Mouse (Mus musculus) neutrophil, adult 83 days (primary cell): ENCODE measurements around the gene Slc13a5. TPM values are rescaled to one million over a fixed set of nuclear protein-coding genes. Genes with fewer than 3 reads are reported as not detected.

ENCODE experiments used
- total RNA-seq, 2 experiments: library from RNA; stranded (reverse); gene quantifications; one replicate each; pipeline ENCODE4 v1.2.4; 2023

The Slc13a5 gene
- 1 to 10 TPM; 1.2 to 1.8 TPM for total RNA-seq

DNA sequence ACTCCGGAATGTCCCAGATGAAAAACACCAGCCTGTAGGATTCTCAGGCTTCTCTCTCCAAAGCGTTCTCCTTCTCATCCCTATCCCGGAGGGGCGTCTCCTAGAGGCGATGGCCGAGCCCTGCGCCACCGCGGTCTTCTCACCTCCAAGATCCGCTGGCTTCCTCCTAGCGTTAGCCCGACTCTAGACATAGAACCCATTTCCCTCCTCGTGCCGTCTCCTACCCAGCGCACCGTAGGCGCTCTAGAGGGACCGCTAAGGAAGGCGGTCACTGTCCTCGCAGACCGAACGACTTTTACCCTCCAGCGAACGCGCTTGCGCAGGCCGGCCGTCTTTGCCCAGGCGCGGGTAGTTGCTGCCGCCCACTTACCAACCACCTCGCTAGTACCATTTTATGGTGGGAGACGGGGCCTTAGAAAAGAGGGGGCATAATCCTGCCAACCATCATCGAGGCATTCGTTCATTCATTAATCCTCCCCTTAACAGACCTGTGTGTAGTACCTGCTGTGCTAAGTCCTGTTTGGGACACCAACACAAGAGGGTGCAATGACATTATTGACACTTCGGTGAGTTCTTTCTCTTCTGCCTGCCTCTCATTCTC, at the start of gene Slc13a5:
Gene Slc13a5 (minus strand): TSS at position 263 of the 601 bp plus-strand sequence.

DNA sequence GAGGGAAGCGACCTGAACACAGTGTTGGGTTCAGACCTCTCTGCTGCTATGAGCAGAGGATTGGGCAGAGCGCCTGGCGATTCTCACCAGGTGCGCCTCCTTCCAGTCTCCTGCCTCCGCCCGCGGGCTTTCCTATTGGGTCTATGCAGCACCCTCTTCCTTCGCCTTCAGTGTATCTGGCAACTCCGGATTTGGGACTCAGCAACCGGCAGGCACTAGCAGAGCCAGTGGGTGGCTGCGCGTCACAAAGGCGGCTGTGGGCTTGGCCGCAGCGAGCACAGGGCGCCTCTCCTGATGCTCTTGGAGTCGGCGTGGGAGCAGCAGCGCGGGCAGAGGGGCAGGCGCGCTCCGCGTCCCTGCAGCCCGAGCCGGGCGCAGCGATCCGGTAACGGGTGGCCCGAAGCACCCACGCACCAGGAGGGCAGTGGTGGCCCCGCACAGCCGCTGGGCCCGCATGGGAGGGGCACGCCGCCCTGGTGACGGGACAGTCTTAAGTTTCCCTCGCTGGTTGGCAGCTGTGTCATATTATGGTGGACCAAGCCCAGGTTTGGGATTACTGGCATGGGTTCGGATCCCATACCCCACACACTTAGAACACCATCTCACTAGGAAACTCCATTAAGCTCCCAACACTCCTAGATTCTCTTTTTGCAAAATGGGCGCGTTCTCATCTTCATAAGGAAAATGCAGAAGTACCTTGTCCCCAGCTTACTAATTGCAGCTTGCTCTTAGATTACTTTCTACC, 47.3 kb upstream of the Slc13a5 start, which contains the start of gene Fbxo39:
Gene Fbxo39 (plus strand): TSS at position 294 of the 745 bp plus-strand sequence.

DNA sequence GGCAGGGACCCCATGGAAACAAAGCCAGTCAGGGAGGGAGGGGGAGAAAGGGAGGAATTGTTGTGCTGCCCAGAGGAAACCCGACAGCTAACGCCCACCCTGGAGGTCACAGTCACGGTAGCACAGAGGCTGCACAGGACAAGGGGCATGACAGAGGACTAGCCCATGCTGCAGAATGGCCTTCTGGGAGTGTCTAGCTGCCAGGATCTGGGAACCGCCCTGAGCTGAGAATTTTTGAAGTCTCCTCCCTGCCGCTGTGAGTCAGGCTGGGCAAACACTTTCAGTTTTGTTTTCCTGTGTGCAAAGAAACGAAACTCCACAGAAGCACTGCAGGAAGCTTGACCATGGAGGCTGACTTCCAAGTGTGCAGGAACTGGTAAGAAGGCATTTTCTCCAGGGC, 34.3 kb upstream of the Slc13a5 start, which contains the start of gene Xaf1:
Gene Xaf1 (plus strand): TSS at position 296 of the 400 bp plus-strand sequence.

DNA sequence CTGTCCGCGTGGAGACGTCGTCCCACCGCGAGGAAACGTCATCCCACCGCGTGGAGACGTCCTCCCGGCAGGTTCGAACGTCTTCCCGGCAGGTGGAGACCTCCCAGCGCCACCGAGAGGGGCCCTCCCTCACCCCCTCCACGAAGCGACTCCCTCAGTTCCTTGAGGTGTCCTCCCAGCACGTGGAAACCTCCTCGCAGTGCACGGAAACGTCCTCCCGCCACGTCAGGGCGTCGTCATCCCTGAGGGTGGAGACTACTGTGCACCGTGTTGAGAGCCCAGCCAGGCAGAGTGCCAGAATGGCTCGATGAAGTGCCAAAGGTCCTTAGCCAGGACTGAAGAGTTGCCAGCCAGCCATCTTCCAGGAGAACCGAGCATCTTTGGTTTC, 51.6 kb downstream of the Slc13a5 start, which contains the start of gene Med31:
Gene Med31 (minus strand): TSS at position 183 of the 388 bp plus-strand sequence.

DNA sequence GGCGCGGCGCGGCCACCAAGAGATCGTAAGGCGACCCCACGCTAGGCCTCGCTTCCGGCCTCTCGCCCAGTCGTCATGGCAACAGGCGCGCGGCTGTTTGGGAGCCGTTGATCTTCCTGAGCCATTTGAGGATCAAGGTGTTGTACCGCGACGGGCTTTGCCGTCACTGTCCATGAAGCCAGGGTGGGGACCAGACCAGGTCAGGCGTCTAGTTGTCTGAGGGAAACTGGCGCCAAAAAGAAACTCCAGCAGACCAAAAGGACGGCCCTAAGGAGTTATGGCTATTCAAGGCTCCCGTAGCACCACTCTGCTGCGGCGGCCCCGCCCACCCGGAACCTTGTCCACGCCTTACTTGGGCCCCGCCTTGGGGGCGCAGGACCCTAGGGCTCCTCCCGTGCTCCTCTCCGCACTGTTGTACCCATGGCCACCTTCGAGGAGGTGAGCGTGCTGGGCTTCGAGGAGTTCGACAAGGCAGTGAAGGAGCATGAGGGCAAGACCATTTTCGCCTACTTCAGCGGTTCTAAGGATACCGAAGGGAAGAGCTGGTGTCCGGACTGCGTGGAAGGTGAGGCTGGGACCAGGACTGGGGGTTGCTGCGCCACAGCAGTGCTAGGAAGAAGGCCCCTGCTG, 59.7 kb downstream of the Slc13a5 start, which contains the start of the genes 4933427D14Rik and Txndc17:
Gene 4933427D14Rik (minus strand): TSS at position 256 of the 630 bp plus-strand sequence.
Gene Txndc17 (plus strand): TSS at position 344 of the 630 bp plus-strand sequence.

DNA sequence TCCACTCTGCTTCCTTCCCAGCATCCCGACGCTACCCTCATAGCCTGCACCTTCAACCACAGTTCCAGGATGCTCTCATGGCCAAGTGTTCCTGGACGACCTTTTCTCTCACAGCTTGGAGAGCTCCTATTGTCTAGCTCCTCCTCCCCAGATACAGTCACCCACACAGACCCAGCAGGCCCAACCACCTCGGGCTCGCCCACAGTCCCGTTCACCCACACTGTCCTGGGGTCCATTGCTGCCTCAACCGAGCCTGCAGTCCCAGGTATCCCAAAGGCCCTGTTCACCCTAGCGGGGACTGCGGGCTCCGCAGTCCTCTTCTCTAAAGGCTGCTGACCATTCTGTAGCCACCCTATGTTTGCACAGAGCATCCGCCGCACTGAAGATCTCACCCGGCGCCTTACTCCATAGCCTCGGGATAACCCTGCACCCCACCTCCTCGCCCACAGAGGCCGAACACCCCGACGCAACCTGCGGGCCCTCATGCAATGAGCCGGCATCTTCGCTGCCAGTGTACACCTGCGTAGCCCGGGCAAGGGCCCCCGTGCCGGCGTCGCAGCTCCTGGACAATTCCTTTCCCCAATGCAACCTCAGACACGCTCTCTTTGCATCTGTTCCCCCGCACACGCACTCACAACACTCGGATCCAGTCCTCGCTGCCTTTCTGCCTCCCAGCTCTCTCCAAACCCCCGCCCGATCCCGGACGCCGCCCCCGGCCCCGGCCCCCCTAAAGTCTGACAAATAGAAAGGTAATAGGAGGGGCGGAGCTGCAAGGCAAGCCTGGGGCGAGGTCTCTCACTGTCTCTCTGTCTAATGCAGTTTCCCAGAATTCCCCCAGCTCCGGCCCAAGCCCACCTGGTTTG, 60.5 kb downstream of the Slc13a5 start, which contains the start of gene Gm43951:
Gene Gm43951 (minus strand): TSS at position 500 of the 863 bp plus-strand sequence.

Other genes with a start within 250 kb of the Slc13a5 start
- gene Aipl1, start 229.7 kb downstream of the Slc13a5 start, total RNA-seq, result under 1 TPM; 0.18 to 0.46 TPM
- 10 to 100 TPM; 22.7 to 27.2 TPM for gene Pimreg, start 225.2 kb downstream of the Slc13a5 start, total RNA-seq
- gene Pitpnm3, start 131.4 kb downstream of the Slc13a5 start, total RNA-seq, result under 1 TPM; 0.07 to 0.09 TPM
- gene Gm43951, start 60.4 kb downstream of the Slc13a5 start, total RNA-seq, result under 1 TPM; 0.26 to 0.79 TPM
- gene 4933427D14Rik, start 59.8 kb downstream of the Slc13a5 start, total RNA-seq, result 1 to 10 TPM; 6.8 to 7.9 TPM
- gene Txndc17, start 59.7 kb downstream of the Slc13a5 start, total RNA-seq, result 10 to 100 TPM; 45.7 to 51.2 TPM
- 10 to 100 TPM; 30.6 to 33.7 TPM for gene Med31, start 51.6 kb downstream of the Slc13a5 start, total RNA-seq
- gene Xaf1, start 34.4 kb upstream of the Slc13a5 start, total RNA-seq, result 10 to 100 TPM; 16.2 to 16.9 TPM
- gene Fbxo39, start 47.2 kb upstream of the Slc13a5 start, total RNA-seq, result under 1 TPM in 1 of 2 experiments, not detected in 1; 0.24 TPM
- not detected for gene Tekt1, start 95.2 kb upstream of the Slc13a5 start, total RNA-seq
- under 1 TPM; 0.18 to 0.24 TPM for gene Smtnl2, start 144.5 kb upstream of the Slc13a5 start, total RNA-seq
- not detected for gene Ggt6, start 168.3 kb upstream of the Slc13a5 start, total RNA-seq
- gene Mybbp1a, start 174.1 kb upstream of the Slc13a5 start, total RNA-seq, result 10 to 100 TPM; 33.5 to 37.5 TPM
- 1 to 10 TPM in 1 of 2 experiments, under 1 TPM in 1; 0.68 to 1.2 TPM for gene Spns2, start 222.7 kb upstream of the Slc13a5 start, total RNA-seq